Mouse (Mus musculus): ENCODE measurements at regions not wholly inside any gene's neighbourhood (a gene's known extent, or its start where the extent isn't known, plus 50 kb on each side); places are given as distances from the start of the nearest gene placed in this dataset.
"Not testable (repeated sequence)": the region's sequence is repeated elsewhere in the genome, so short reads cannot be mapped to it uniquely, and the experiment has no call there.

GRCm38 (mm10) chr13:52345375-52346026 lies 185.6 kb downstream of the Diras2 start:
- no peaks in the 10 kb centered on the region for H3K9me3 ChIP-seq (replicated peaks)
- no peaks in the 10 kb centered on the region for H3K36me3 ChIP-seq
- ATAC-seq (ENCODE audit: low FRiP score): no peak
- WGBS: 72% methylated on average over 13 of the region's 13 CpGs
- H3K4me2 ChIP-seq (replicated peaks): no peak overlapping the region
- H3K4me3 ChIP-seq: no peak overlapping the region
- no peaks in the 10 kb centered on the region for H3K27me3 ChIP-seq
- no peak overlapping the region for H3K27ac ChIP-seq
- H3K4me1 ChIP-seq: no peaks in the 10 kb centered on the region
- no peak overlapping the region for H3K9ac ChIP-seq

- H3K4me2 ChIP-seq (replicated peaks): no peak overlapping the region
- no peak overlapping the region for H3K27ac ChIP-seq
- 90% methylated on average over 5 of the region's 5 CpGs for WGBS
- H3K4me1 ChIP-seq: no peaks in the 10 kb centered on the region
- no peak for ATAC-seq (ENCODE audit: low FRiP score)
- no peak overlapping the region for H3K4me3 ChIP-seq
- no peak overlapping the region for H3K9ac ChIP-seq
- H3K9me3 ChIP-seq (replicated peaks): no peaks in the 10 kb centered on the region
- no peaks in the 10 kb centered on the region for H3K36me3 ChIP-seq
- H3K27me3 ChIP-seq: no peaks in the 10 kb centered on the region
These were observed 185.1 kb downstream of the Diras2 start for GRCm38 (mm10) chr13:52346027-52346375.

GRCm38 (mm10) chr13:52347631-52348030 lies 183.4 kb downstream of the Diras2 start:
- 61% methylated on average over 2 of the region's 2 CpGs for WGBS
- no peaks in the 10 kb centered on the region for H3K9me3 ChIP-seq (replicated peaks)
- ATAC-seq (ENCODE audit: low FRiP score): no peak
- no peaks in the 10 kb centered on the region for H3K27me3 ChIP-seq
- no peak overlapping the region for H3K9ac ChIP-seq
- H3K4me1 ChIP-seq: no peaks in the 10 kb centered on the region
- no peak overlapping the region for H3K4me3 ChIP-seq
- no peak overlapping the region for H3K4me2 ChIP-seq (replicated peaks)
- H3K36me3 ChIP-seq: no peaks in the 10 kb centered on the region
- no peak overlapping the region for H3K27ac ChIP-seq

GRCm38 (mm10) chr13:52349606-52350005 lies 181.5 kb downstream of the Diras2 start:
- H3K9me3 ChIP-seq (replicated peaks): no peaks in the 10 kb centered on the region
- no peaks in the 10 kb centered on the region for H3K4me1 ChIP-seq
- ATAC-seq (ENCODE audit: low FRiP score): no peak
- H3K4me2 ChIP-seq (replicated peaks): no peak overlapping the region
- 89% methylated on average over 5 of the region's 5 CpGs for WGBS
- H3K36me3 ChIP-seq: no peaks in the 10 kb centered on the region
- no peaks in the 10 kb centered on the region for H3K27me3 ChIP-seq
- no peak overlapping the region for H3K9ac ChIP-seq
- no peak overlapping the region for H3K27ac ChIP-seq
- H3K4me3 ChIP-seq: no peak overlapping the region

- no peaks in the 10 kb centered on the region for H3K4me1 ChIP-seq
- no peak overlapping the region for H3K4me3 ChIP-seq
- H3K4me2 ChIP-seq (replicated peaks): no peak overlapping the region
- no peak overlapping the region for H3K9ac ChIP-seq
- no peaks in the 10 kb centered on the region for H3K36me3 ChIP-seq
- 0 out of 2 replicates have a peak, but pooled peaks cover 2% of the 10 kb centered on the region for H3K9me3 ChIP-seq (replicated peaks)
- H3K27ac ChIP-seq: no peak overlapping the region
- H3K27me3 ChIP-seq: no peaks in the 10 kb centered on the region
- ATAC-seq (ENCODE audit: low FRiP score): no peak
- 79% methylated on average over 4 of the region's 4 CpGs for WGBS
These were observed 178.5 kb downstream of the Diras2 start for GRCm38 (mm10) chr13:52352576-52352975.

GRCm38 (mm10) chr13:52353437-52353836 lies 177.6 kb downstream of the Diras2 start:
- 61% methylated on average over 3 of the region's 3 CpGs for WGBS
- Histone ChIP-seq H3K9me3 (replicated peaks) (0 out of 2 replicates have a peak, but pooled peaks cover 8% of the 10 kb centered on the region), H3K27me3 (no peaks in the 10 kb centered on the region), H3K4me1 (no peaks in the 10 kb centered on the region), H3K4me3 (no peak overlapping the region), H3K27ac (no peak overlapping the region), H3K4me2 (replicated peaks) (no peak overlapping the region), H3K9ac (no peak overlapping the region), H3K36me3 (no peaks in the 10 kb centered on the region)
- ATAC-seq (ENCODE audit: low FRiP score): no peak

GRCm38 (mm10) chr13:52353966-52354365 lies 177.1 kb downstream of the Diras2 start:
- Histone ChIP-seq H3K9ac (no peak overlapping the region), H3K9me3 (replicated peaks) (0 out of 2 replicates have a peak, but pooled peaks cover 8% of the 10 kb centered on the region), H3K4me1 (no peaks in the 10 kb centered on the region), H3K4me3 (no peak overlapping the region), H3K27me3 (no peaks in the 10 kb centered on the region), H3K36me3 (no peaks in the 10 kb centered on the region), H3K4me2 (replicated peaks) (no peak overlapping the region), H3K27ac (no peak overlapping the region)
- ATAC-seq (ENCODE audit: low FRiP score): no peak
- 75% methylated on average over 2 of the region's 2 CpGs for WGBS

GRCm38 (mm10) chr13:52355921-52356320 lies 175.2 kb downstream of the Diras2 start:
- not testable (repeated sequence) for H3K9ac ChIP-seq; ATAC-seq (ENCODE audit: low FRiP score)
- WGBS: 92% methylated on average over 4 of the region's 4 CpGs

GRCm38 (mm10) chr13:52359332-52359731 lies 171.7 kb downstream of the Diras2 start:
- not testable (repeated sequence) for H3K9ac ChIP-seq; H3K36me3 ChIP-seq; H3K4me3 ChIP-seq; H3K27ac ChIP-seq; ATAC-seq (ENCODE audit: low FRiP score); H3K9me3 ChIP-seq (replicated peaks); H3K4me2 ChIP-seq (replicated peaks); H3K27me3 ChIP-seq; H3K4me1 ChIP-seq
- WGBS: 78% methylated on average over 4 of the region's 4 CpGs

More at GRCm38 (mm10) chr13:52355921-52356320, 175.2 kb downstream of the Diras2 start:
- H3K27ac ChIP-seq; H3K4me2 ChIP-seq (replicated peaks); H3K4me3 ChIP-seq; H3K4me1 ChIP-seq; H3K9me3 ChIP-seq (replicated peaks); H3K27me3 ChIP-seq; H3K36me3 ChIP-seq: not testable (repeated sequence)

GRCm38 (mm10) chr13:52361177-52361846 lies 169.8 kb downstream of the Diras2 start:
- no peak for ATAC-seq (ENCODE audit: low FRiP score)
- Histone ChIP-seq H3K27me3 (no peaks in the 10 kb centered on the region), H3K9me3 (replicated peaks) (0 out of 2 replicates have a peak, but pooled peaks cover 8% of the 10 kb centered on the region), H3K9ac (no peak overlapping the region), H3K36me3 (no peaks in the 10 kb centered on the region), H3K27ac (no peak overlapping the region), H3K4me3 (no peak overlapping the region), H3K4me2 (replicated peaks) (no peak overlapping the region), H3K4me1 (0 out of 2 replicates have a peak, but pooled peaks cover 2% of the 10 kb centered on the region)
- WGBS: 81% methylated on average over 4 of the region's 4 CpGs

- H3K9ac ChIP-seq: no peak overlapping the region
- H3K27me3 ChIP-seq: no peaks in the 10 kb centered on the region
- no peak overlapping the region for H3K27ac ChIP-seq
- WGBS: 97% methylated on average over 5 of the region's 5 CpGs
- H3K36me3 ChIP-seq: no peaks in the 10 kb centered on the region
- no peak for ATAC-seq (ENCODE audit: low FRiP score)
- H3K4me3 ChIP-seq: no peak overlapping the region
- H3K4me1 ChIP-seq: 0 out of 2 replicates have a peak, but pooled peaks cover 2% of the 10 kb centered on the region
- 0 out of 2 replicates have a peak, but pooled peaks cover 8% of the 10 kb centered on the region for H3K9me3 ChIP-seq (replicated peaks)
- H3K4me2 ChIP-seq (replicated peaks): no peak overlapping the region
These were observed 168.8 kb downstream of the Diras2 start for GRCm38 (mm10) chr13:52362266-52362665.

- Histone ChIP-seq H3K27ac (no peak overlapping the region), H3K4me3 (no peak overlapping the region), H3K36me3 (no peaks in the 10 kb centered on the region), H3K4me1 (0 out of 2 replicates have a peak, but pooled peaks cover under 1% of the 10 kb centered on the region), H3K4me2 (replicated peaks) (no peak overlapping the region), H3K9me3 (replicated peaks) (no peaks in the 10 kb centered on the region), H3K9ac (no peak overlapping the region), H3K27me3 (no peaks in the 10 kb centered on the region)
- no peak for ATAC-seq (ENCODE audit: low FRiP score)
These were observed 161.2 kb downstream of the Diras2 start for GRCm38 (mm10) chr13:52369851-52370250.

GRCm38 (mm10) chr13:52371986-52372385 lies 159.1 kb downstream of the Diras2 start:
- WGBS: 92% methylated on average over 3 of the region's 3 CpGs
- no peak for ATAC-seq (ENCODE audit: low FRiP score)

More at GRCm38 (mm10) chr13:52371986-52372385, 159.1 kb downstream of the Diras2 start:
- H3K4me3 ChIP-seq: no peak overlapping the region
- no peak overlapping the region for H3K27ac ChIP-seq
- no peaks in the 10 kb centered on the region for H3K4me1 ChIP-seq
- no peak overlapping the region for H3K4me2 ChIP-seq (replicated peaks)
- no peak overlapping the region for H3K9ac ChIP-seq
- H3K27me3 ChIP-seq: no peaks in the 10 kb centered on the region
- H3K9me3 ChIP-seq (replicated peaks): no peaks in the 10 kb centered on the region
- no peaks in the 10 kb centered on the region for H3K36me3 ChIP-seq

Data from hindbrain, embryonic 12.5 days (tissue).